Mouse (Mus musculus): Measurements from ENCODE around the gene Spata17.

- TF ChIP-seq POLR2A (IDR thresholded peaks at IDR 0.05; ENCODE audit: insufficient read depth, low read depth, low read length) (no peak), CTCF (IDR thresholded peaks at IDR 0.05) (no peak), EP300 (IDR thresholded peaks at IDR 0.05; ENCODE audit: insufficient read depth, low read depth, low read length) (no peak)
Observed at GRCm38 (mm10) chr1:187238061-187238460, 22.8 kb upstream of the Spata17 start.

All from heart, adult 2 months (tissue).